Mouse (Mus musculus) spleen, postnatal 36 days (tissue): ENCODE results near the gene Heph.
"Not testable (repeated sequence)": the region's sequence is repeated elsewhere in the genome, so short reads cannot be mapped to it uniquely, and the experiment has no call there.

Experiments
- DNase-seq, 2 experiments: peaks; one replicate each; pipeline ENCODE4 v3.0.0; 2022; ENCODE audit warnings: low spot score in 2 of 2, mixed read lengths in 1 of 2

Heph gene

DNA sequence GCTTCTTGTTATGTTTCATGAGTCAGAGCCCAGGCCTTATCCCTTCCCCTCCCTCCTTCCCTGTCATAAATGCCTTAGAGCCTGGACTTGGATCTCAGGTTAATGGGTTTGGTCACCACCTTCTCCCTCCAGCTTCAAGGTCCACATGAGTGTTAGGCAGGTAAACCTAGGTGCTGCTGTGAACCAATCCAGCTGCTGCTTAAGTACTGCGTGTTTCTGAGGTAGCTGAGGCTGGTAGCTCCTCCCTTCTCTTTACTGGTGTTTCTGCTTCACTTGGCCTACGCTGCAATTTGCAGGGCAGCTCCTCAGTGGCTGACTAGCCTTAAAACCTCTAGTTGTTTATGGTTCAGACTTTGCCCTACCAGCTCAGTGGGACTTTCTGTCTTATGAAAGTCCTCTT, at the start of gene Heph:
Gene Heph (plus strand): TSS at position 211 of the 400 bp plus-strand sequence.
- no peak for DNase-seq

DNA sequence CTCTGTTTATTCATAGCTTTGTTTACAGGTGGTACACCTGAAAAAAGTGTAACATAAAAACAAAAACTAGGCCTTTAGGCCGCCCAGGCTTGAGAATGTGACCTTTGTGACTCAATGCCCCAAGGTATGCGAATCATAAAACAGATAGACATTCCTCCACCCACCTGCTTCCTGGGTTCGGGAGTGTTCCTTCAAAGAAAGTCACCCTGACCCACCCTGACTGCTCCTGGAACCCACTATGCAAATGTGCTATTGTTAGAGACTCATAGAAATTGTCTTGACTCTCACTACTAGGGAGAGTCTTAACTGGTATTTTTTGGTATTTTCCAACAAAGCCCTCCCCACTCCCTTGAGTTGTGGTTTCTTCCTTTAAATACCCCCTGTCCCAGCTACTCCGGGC, 39.8 kb upstream of the Heph start:
- not testable (repeated sequence) for DNase-seq

DNA sequence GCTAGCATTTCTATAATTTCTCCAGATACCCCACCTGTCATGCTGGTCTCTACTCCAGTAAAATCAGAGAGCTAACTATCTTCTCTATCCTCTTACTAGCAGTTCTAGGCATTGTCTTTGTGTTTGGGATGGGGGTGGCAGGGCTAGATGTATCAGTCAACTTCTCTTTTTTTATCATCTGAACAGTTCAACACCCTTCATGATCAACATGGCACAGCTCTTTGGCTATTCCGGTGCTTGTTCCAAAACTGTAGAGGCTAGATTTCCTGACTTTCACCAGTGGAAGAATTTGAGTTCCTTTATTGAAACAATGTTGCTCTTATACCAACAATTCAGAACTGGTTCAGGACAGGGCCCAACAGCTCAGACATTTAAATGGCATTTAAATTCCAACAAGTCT, 38.2 kb upstream of the Heph start:
- no peak for DNase-seq

DNA sequence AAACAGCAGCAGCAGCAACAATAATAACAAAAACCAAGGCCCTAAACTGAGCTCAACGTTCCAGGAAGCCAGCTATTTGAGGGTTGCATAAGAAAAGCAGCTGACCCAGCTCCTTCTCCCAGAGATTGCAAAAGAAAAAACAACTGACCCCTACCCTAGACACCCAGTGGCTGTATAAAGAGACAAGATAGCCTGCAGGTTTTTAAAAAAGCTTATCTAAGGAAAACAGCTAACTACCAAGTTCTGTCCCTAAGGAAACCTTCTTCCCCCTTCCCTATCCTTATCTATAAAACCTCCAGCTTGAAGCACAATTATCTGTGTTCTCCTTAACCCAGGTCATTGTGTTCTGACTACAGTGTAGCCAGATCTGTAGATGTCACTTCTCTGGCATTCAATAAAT, 37.4 kb upstream of the Heph start:
- DNase-seq: no peak

DNA sequence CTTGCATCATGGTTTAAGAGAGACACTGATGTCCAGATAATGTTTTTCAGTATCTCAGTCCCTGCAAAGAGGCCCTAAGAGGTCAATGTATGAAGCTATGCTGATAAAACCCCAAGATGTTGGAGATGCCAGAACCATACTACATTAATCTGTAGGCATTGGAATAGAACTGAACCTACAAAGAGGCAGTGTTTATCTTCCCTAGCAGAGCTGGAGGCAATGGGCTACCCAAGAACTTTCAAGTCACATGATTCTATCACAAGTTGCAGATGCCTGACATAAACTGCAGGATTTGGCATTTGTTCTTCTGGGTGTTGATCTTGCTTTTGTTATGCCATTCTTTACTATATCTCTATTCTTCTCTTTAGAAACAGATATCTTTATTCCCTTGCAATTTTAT, 35.8 kb upstream of the Heph start:
- no peak for DNase-seq

DNA sequence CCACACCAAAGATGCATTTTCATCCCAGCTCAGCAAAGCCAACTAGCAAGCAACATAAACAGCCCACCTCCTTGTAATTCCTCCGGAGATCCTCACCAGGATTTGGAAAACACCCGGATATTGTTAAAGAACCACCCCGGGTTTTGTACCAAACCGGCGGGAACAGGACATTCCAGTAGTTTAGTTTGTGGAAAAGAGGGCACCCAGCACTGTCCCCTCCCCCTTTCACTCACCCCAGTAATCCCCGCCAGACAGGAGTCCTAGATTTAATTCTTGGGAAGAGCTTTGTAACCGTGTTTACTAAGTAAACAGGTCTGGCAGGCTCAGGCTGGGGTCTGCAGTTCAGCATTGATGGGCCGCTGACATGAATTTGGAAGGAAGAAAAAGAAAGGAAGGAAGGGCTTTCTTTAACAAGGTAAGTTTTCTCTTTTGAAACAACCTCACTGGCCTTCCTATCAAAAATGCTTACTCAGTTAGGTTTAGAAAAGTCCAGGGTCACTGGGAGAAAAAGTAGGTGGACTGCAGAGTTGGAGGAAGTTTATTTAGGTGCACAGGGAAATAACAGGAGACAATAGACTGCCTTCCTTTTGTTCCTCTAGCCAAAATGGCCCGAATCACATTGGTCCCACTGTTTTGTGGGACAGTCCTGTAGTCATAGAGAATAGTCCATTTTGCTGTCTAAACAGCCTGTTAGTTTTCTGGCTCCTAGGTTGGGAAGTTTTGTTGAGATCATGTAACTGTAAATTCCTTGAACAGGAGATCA, 1.2 kb downstream of the Heph start, which contains the start of gene Hsf3:
Gene Hsf3 (minus strand): TSS at position 94 of the 763 bp plus-strand sequence.
- DNase-seq: no peak

DNA sequence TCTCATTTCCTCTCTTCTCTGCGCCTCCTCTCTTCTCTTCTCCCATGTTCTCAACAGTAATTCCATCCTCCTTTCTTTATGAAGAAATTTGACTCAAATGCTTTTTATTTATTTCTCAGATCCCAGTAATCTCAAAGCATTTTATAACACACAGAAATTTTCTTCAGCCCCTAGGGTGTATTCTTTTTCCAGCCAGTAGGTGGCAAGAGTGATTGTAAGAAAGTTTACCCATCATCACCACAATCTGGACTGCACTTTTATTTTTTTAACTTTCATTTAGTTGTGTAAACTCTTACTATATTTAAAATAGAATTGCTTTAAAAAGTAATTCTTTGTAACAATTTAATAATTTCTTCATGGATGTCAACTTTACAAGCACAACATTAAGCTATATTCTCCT, 46.4 kb downstream of the Heph start:
- no peak for DNase-seq
